Mouse (Mus musculus) heart, postnatal 4 days (tissue): Measurements from ENCODE around the gene Mynn. TPM values are rescaled to one million over a fixed set of nuclear protein-coding genes. Genes with fewer than 3 reads are reported as not detected.

Experiments
- DNase-seq: peaks from one replicate; pipeline ENCODE4 v3.0.0; 2021
- total RNA-seq, 2 experiments: library from RNA; stranded (reverse); gene quantifications; 2 replicates each; pipeline ENCODE4 v1.2.3; 2021

Mynn gene
- total RNA-seq, 2 experiments from 2014 or later = 18.5 to 20.0 TPM

GRCm38 (mm10) chr3:30646761-30647160 lies 44.9 kb downstream of the Mynn start:
- no peak for DNase-seq

- peak; percentile 58 for DNase-seq
Observed at GRCm38 (mm10) chr3:30647440-30648090, 45.7 kb downstream of the Mynn start, which contains the start of gene Lrrc34. Gene Lrrc34, minus strand, starts transcription at chr3:30647869.

DNA sequence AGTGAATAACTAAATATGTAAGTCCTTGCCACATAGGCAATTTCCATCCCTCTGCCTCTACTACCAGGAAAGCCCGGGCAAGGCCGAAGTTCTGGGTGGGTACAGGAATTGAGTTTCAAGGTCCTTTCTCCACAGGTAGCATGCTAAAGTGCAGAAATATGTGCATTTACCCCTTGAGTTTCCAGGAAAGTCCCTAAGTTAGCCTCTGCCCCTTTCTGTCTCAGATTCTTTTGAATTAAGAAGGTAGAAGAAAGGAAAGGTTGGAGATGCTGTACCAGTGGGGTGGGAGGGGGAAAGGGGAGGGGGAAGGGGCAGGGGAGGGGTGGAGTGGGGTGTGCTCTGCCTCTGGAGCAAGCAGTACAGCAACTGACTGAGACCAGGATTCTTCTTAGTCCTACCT lies 46.6 kb downstream of the Mynn start:
- DNase-seq = no peak

DNA sequence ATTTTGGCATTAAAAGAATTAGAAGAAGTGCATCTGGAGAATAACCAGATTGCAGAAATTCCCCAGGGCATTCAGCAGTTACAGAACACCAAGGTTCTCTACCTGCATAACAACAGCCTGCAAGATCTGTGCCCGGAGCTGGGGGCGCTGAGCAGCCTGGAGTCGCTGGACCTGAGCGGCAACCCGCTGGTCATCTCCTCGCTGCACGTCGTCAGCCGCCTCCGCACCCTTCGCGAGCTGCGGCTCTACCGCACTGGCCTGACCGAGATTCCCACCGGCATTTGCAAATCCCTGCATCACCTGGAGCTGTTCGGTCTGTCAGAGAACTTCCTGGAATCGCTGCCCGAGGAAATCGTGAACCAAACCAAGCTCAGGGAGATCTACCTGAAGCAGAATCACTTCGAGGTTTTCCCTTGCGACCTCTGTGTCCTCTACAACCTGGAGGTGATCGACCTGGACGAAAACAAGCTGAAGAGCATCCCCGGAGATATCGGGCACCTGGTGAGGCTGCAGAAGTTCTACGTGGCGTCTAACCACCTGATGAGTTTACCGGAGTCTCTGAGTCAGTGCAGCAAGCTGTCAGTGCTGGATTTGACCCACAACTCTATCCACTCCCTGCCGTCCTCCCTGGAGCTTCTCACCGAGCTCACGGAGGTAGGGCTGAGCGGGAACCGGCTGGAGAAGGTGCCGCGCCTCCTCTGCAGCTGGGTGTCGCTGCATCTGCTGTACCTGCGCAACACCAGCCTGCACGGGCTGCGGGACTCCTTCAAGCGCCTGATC lies 48.4 kb downstream of the Mynn start:
- DNase-seq = peak; percentile 11

DNA sequence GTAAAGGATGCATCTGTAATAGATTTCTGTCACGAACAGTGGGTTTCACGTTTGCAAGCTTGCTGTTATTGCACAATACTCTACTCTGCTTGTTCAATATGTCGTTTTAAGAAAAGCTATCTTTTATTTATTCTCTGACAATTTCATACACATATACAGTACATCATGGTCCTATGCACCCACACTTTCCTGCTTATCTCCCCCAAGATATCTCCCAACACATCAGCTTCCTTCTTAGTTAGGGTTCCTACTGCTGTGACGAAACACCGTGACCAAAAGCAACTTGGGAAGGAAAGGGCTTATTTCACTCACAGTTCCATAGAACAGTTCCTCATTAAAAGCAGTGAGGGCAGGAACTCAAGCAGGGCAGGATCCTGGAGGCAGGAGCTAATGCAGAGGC lies 54.1 kb downstream of the Mynn start:
- no peak for DNase-seq

DNA sequence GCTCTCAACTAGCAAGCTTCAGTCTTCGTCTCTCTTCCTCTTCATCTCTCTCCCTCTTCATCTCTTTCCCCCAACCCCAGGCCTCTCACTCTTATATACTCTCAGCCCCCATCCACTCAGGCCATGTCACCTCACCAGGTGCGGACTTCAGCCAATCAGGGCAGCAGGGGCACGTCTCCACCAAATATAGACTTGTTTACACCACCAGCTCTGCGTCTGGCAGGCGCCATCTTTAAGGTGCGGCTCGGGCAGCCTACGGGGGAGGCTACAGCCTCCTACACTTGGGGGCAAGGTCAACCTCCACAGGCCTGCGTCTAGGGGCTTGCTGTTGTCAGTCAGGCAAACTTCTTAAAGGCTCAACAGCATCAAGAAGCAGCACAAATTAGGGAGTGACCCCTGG lies 56.6 kb downstream of the Mynn start:
- no peak for DNase-seq

Other genes with a start within 250 kb of the Mynn start
- gene Mecom, start 54.1 kb upstream of the Mynn start, total RNA-seq = 10 to 100 TPM; 31.5 to 36.1 TPM
- gene Actrt3, start 2.1 kb upstream of the Mynn start, total RNA-seq = not detected
- not detected for gene Lrriq4, start 42.4 kb downstream of the Mynn start, total RNA-seq
- not detected for gene Lrrc34, start 45.8 kb downstream of the Mynn start, total RNA-seq
- under 1 TPM in 1 of 2 experiments, not detected in 1; 0.12 TPM for gene Lrrc31, start 97.8 kb downstream of the Mynn start, total RNA-seq
- gene Samd7, start 144.2 kb downstream of the Mynn start, total RNA-seq = not detected
- gene Sec62, start 190.8 kb downstream of the Mynn start, total RNA-seq = 10 to 100 TPM; 37.6 to 38.0 TPM